ENCODE assay signal across 18 mouse cellular contexts in genomic region chr17:7214061-7214460, GRCm38 (mm10). TPM values are rescaled to one million over a fixed set of nuclear protein-coding genes. Genes with fewer than 3 reads are reported as not detected.
DNase-seq lines count a peak whose midpoint lies in the region; ATAC-seq lines count a peak whose summit lies in the region.
"Had no signal": no experiment of that assay in that cellular context is flagged by ENCODE, and none has a peak within 500 bp of the region (broad histone marks: within the 10 kb centered on the region; RNA-seq: fewer than 3 reads in every experiment).

No protein-coding gene starts in this region.

- intact Hi-C loops in left cerebral cortex, postnatal 10 days (cut with DNase I) = no loop called here

- H3K27me3 ChIP-seq in forebrain, embryonic 10.5 days (ENCODE audit: poor library complexity, severe bottlenecking) = no peaks in the 10 kb centered on the region
- H3K27me3 ChIP-seq in forebrain, embryonic 15.5 days = no peaks in the 10 kb centered on the region
- no peaks in the 10 kb centered on the region for H3K27me3 ChIP-seq in hindbrain, embryonic 12.5 days
- H3K27me3 ChIP-seq in hindbrain, embryonic 13.5 days = no peaks in the 10 kb centered on the region
- H3K27me3 ChIP-seq: midbrain, embryonic 12.5 days; Patski had no signal

- 89% methylated on average over 3 of the region's 3 CpGs for WGBS in forebrain, embryonic 10.5 days
- 83% methylated on average over 3 of the region's 3 CpGs for WGBS in forebrain, embryonic 15.5 days
- WGBS in hindbrain, embryonic 12.5 days = 96% methylated on average over 3 of the region's 3 CpGs
- 95% methylated on average over 3 of the region's 3 CpGs for WGBS in hindbrain, embryonic 13.5 days

- 0 out of 2 replicates have a peak overlapping the region, but pooled peaks have one; percentile 58 for H3K27ac ChIP-seq in forebrain, embryonic 10.5 days
- no peak overlapping the region for H3K27ac ChIP-seq in forebrain, embryonic 15.5 days (replicated peaks)
- no peak overlapping the region for H3K27ac ChIP-seq in hindbrain, embryonic 12.5 days
- H3K27ac ChIP-seq in hindbrain, embryonic 13.5 days = no peak overlapping the region
- H3K27ac ChIP-seq: liver, embryonic 14.5 days; midbrain, embryonic 12.5 days had no signal

- H3K9me3 ChIP-seq in forebrain, embryonic 10.5 days = no peaks in the 10 kb centered on the region
- no peaks in the 10 kb centered on the region for H3K9me3 ChIP-seq in forebrain, embryonic 15.5 days
- no peaks in the 10 kb centered on the region for H3K9me3 ChIP-seq in hindbrain, embryonic 12.5 days (replicated peaks)
- no peaks in the 10 kb centered on the region for H3K9me3 ChIP-seq in hindbrain, embryonic 13.5 days
- H3K9me3 ChIP-seq: midbrain, embryonic 12.5 days had no signal

- no peak for DNase-seq in forebrain, embryonic 10.5 days (ENCODE audit: extremely low spot score, low spot score)
- DNase-seq in layer of hippocampus, adult 8-10 months (ENCODE audit: low spot score in 2 of 2) = peak; percentile 83 to 92
- peak; percentile 82 to 83 for DNase-seq in left cerebral cortex, postnatal 10 days (ENCODE audit: extremely low spot score in 1 of 2, low spot score in 2 of 2)
- DNase-seq in right cerebral cortex, postnatal 4 days = peak; percentile 64
- DNase-seq in ovary, postnatal 10 days (ENCODE audit: low spot score) = no peak
- DNase-seq: cerebellum, adult 2 months; embryo, embryonic 11 days; forebrain, postnatal 0 days; heart, adult 18-20 months; kidney, adult 8-10 months; thymus, adult 2 months had no signal

- no peak overlapping the region for H3K9ac ChIP-seq in forebrain, embryonic 15.5 days (replicated peaks)
- H3K9ac ChIP-seq in hindbrain, embryonic 12.5 days = no peak overlapping the region
- no peak overlapping the region for H3K9ac ChIP-seq in hindbrain, embryonic 13.5 days
- H3K9ac ChIP-seq: forebrain, postnatal 0 days; liver, embryonic 14.5 days; midbrain, embryonic 12.5 days had no signal

- H3K4me1 ChIP-seq in forebrain, embryonic 10.5 days = peaks cover 59% of the 10 kb centered on the region
- peaks cover 34% of the 10 kb centered on the region for H3K4me1 ChIP-seq in forebrain, embryonic 15.5 days
- H3K4me1 ChIP-seq in hindbrain, embryonic 12.5 days = peaks cover 35% of the 10 kb centered on the region
- H3K4me1 ChIP-seq in hindbrain, embryonic 13.5 days (replicated peaks) = peaks cover 46% of the 10 kb centered on the region

- no peak overlapping the region for H3K4me2 ChIP-seq in forebrain, embryonic 15.5 days (replicated peaks)
- no peak overlapping the region for H3K4me2 ChIP-seq in hindbrain, embryonic 12.5 days (replicated peaks)
- H3K4me2 ChIP-seq in hindbrain, embryonic 13.5 days = no peak overlapping the region
- H3K4me2 ChIP-seq: midbrain, embryonic 12.5 days had no signal

- no peak overlapping the region for H3K4me3 ChIP-seq in forebrain, embryonic 10.5 days
- H3K4me3 ChIP-seq in forebrain, embryonic 15.5 days = no peak overlapping the region
- no peak overlapping the region for H3K4me3 ChIP-seq in hindbrain, embryonic 12.5 days
- no peak overlapping the region for H3K4me3 ChIP-seq in hindbrain, embryonic 13.5 days
- H3K4me3 ChIP-seq: midbrain, embryonic 12.5 days had no signal

- H3K36me3 ChIP-seq in forebrain, embryonic 10.5 days (replicated peaks) = no peaks in the 10 kb centered on the region
- no peaks in the 10 kb centered on the region for H3K36me3 ChIP-seq in forebrain, embryonic 15.5 days
- H3K36me3 ChIP-seq in hindbrain, embryonic 12.5 days = no peaks in the 10 kb centered on the region
- no peaks in the 10 kb centered on the region for H3K36me3 ChIP-seq in hindbrain, embryonic 13.5 days
- H3K36me3 ChIP-seq: midbrain, embryonic 12.5 days had no signal

- ATAC-seq in forebrain, embryonic 15.5 days (replicated peaks) = no peak
- no peak for ATAC-seq in hindbrain, embryonic 12.5 days (ENCODE audit: low FRiP score)
- ATAC-seq in hindbrain, embryonic 13.5 days (ENCODE audit: low FRiP score) = no peak
- ATAC-seq: forebrain, postnatal 0 days; hindbrain, embryonic 16.5 days; Patski had no signal

RNA-seq across cellular contexts. Expression of gene Rps6ka2, which starts 44.1 kb away (rescaled TPM):
- polyA plus RNA-seq in forebrain, embryonic 10.5 days (2016; fragmentation: Nextera tagmentation; extraction: Ambion mirVana) = 23.6 and 25.3 TPM in 2 replicates
- polyA plus RNA-seq in forebrain, embryonic 15.5 days (2015; fragmentation: Nextera tagmentation; extraction: Ambion mirVana) = 23.0 and 25.0 TPM in 2 replicates
- total RNA-seq in layer of hippocampus, adult 8-10 months (2022) = 10 to 100 TPM; 32.1 to 43.0 (median 37.4) TPM
- 10 to 100 TPM; 49.2 to 52.2 TPM for total RNA-seq in left cerebral cortex, postnatal 10 days (2021)
- polyA plus RNA-seq in hindbrain, embryonic 12.5 days (2016; fragmentation: Nextera tagmentation; extraction: Ambion mirVana) = 34.3 and 35.2 TPM in 2 replicates
- 21.2 and 22.1 TPM in 2 replicates for polyA plus RNA-seq in hindbrain, embryonic 13.5 days (2015; fragmentation: Nextera tagmentation; extraction: Ambion mirVana)

Comparison
In these comparisons a context has a peak if more than half of its experiments do, and no peak if none do; other contexts are left out.
1. DNase-seq: peak in layer of hippocampus, adult 8-10 months (2 of 2), left cerebral cortex, postnatal 10 days (2 of 2) and right cerebral cortex, postnatal 4 days (single experiment); none in forebrain, embryonic 10.5 days (single experiment) and ovary, postnatal 10 days (single experiment).